Mouse (Mus musculus) heart, postnatal 0 days (tissue): ENCODE results near the gene Fam183b. TPM values are rescaled to one million over a fixed set of nuclear protein-coding genes. Genes with fewer than 3 reads are reported as not detected.

Experiments
- ATAC-seq: fragments of 200-750 bp; cut with Nextera tagmentation; 2 replicates; pipeline ENCODE4 v1.8.0; 2017; ENCODE audit warnings: low read depth, moderate number of reproducible peaks, moderate library complexity; ENCODE audit not compliant: insufficient read depth
- DNase-seq: peaks from one replicate; pipeline ENCODE4 v3.0.0-alpha.2; 2016; ENCODE audit warnings: low spot score
- H3K27ac ChIP-seq: fragments of 300-500 bp; sonication (generic); 2 replicates; pipeline ENCODE4 v1.5.1; 2014; ENCODE audit warnings: low read depth, mild to moderate bottlenecking
- H3K27me3 ChIP-seq: fragments of 300-500 bp; sonication (generic); 2 replicates; pipeline ENCODE4 v1.6.1; 2014; ENCODE audit warnings: low read length, mixed read lengths; ENCODE audit not compliant: control insufficient read depth, insufficient read depth
- H3K36me3 ChIP-seq: fragments of 300-500 bp; sonication (generic); replicated peaks from 2 replicates; pipeline ENCODE4 v1.6.1; 2014; ENCODE audit warnings: low read length, mixed read lengths; ENCODE audit not compliant: control insufficient read depth, insufficient read depth
- H3K4me1 ChIP-seq: fragments of 300-500 bp; sonication (generic); 2 replicates; pipeline ENCODE4 v1.6.1; 2014; ENCODE audit warnings: antibody characterized with exemption; ENCODE audit not compliant: control insufficient read depth, insufficient read depth
- H3K4me2 ChIP-seq: fragments of 300-500 bp; sonication (generic); 2 replicates; pipeline ENCODE4 v1.6.1; 2014; ENCODE audit warnings: low read depth, mild to moderate bottlenecking, low read length, moderate library complexity
- H3K4me3 ChIP-seq: fragments of 300-500 bp; sonication (generic); 2 replicates; pipeline ENCODE4 v1.5.1; 2014; ENCODE audit warnings: low read depth, low read length
- H3K9ac ChIP-seq: fragments of 300-500 bp; sonication (generic); replicated peaks from 2 replicates; pipeline ENCODE4 v1.6.1; 2014; ENCODE audit warnings: low read depth, low read length, mixed read lengths
- H3K9me3 ChIP-seq: fragments of 300-500 bp; sonication (generic); replicated peaks from 2 replicates; pipeline ENCODE4 v1.6.1; 2016; ENCODE audit warnings: low read length; ENCODE audit not compliant: control insufficient read depth
- CTCF ChIP-seq: IDR thresholded peaks from 2 replicates; pipeline ENCODE4 v1.5.1; 2016; ENCODE audit warnings: antibody characterized with exemption, control low read depth, low read depth
- EP300 ChIP-seq: IDR thresholded peaks from 2 replicates; pipeline ENCODE4 v1.6.1; 2016; ENCODE audit warnings: antibody characterized with exemption, low read depth
- WGBS: fragments of 180-500 bp; shearing (Covaris S2); extraction: QIAGEN DNeasy Blood & Tissue Kit; methylation state at CpG from one replicate; pipeline ENCODE4 v1.1.7; 2014; 5-methylcytosine and 5-hydroxymethylcytosine counted together
- polyA plus RNA-seq: library from polyadenylated mRNA; unstranded; fragments of >200 nt; fragmentation: Nextera tagmentation; extraction: Ambion mirVana; gene quantifications from 2 replicates; pipeline ENCODE4 v1.2.1, GENCODE M21; 2015
- total RNA-seq: library from RNA; depleted of rRNA; stranded (reverse); fragments of >200 nt; gene quantifications from 2 replicates; pipeline ENCODE4 v1.2.3, GENCODE M21; 2014; ENCODE audit warnings: low replicate concordance

Fam183b gene
- total and polyA plus RNA-seq, 2 experiments from 2014 or later: 0.87 TPM; not detected in 1

DNA sequence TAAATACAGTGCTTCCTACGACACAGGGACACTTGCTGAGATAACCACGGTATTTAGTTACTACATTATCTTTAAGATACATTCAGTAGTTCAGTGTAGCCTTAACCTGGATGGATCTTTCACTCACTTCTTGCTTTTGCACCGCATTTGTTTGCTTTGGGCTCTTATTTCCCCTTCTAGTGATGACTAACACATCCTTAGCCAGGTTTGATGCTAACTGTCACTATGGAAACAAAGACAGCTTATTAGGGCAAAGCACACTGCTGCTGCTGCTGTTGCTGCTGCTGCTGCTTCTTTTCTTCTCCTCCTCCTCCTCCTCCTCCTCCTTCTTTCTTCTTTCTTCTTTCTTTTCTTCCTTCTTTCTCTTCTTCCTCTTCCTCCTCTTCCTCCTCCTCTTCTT is 12.2 kb downstream of the Fam183b start:
- 17% methylated on average over 3 of the region's 3 CpGs for WGBS
- no peaks in the 10 kb centered on the region for H3K27me3 ChIP-seq
- H3K36me3 ChIP-seq: no peaks in the 10 kb centered on the region
- ATAC-seq (no peak), DNase-seq (no peak)
- TF ChIP-seq CTCF (no peak), EP300 (no peak)
- H3K4me2 ChIP-seq: no peak overlapping the region
- H3K4me1 ChIP-seq: no peaks in the 10 kb centered on the region; the same call in 1 of the 2 replicates
- no peaks in the 10 kb centered on the region for H3K9me3 ChIP-seq
- no peak overlapping the region for H3K4me3 ChIP-seq
- no peak overlapping the region for H3K9ac ChIP-seq
- no peak overlapping the region for H3K27ac ChIP-seq

DNA sequence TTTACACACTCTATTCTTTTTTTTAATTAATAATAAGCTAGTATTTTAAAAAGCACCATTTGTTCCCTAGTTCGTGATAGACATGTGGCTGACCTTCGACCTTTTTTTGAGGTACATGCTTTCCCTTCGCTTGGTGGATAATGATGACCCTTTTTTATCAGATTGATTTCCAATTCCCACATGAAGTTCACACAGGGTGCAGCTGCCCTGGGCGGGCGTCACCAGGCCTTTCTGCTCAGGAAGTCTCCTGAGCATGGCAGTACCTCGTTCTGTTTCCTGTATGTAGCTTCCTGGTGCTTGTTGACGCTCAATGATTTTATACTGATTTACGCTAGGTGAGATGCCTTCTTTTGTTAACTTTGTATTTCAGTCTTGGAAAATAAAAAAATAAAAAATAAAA is 13.4 kb downstream of the Fam183b start:
- Histone ChIP-seq H3K27ac (no peak overlapping the region), H3K9me3 (no peaks in the 10 kb centered on the region), H3K4me3 (no peak overlapping the region), H3K27me3 (no peaks in the 10 kb centered on the region), H3K4me2 (no peak overlapping the region), H3K36me3 (no peaks in the 10 kb centered on the region), H3K9ac (no peak overlapping the region), H3K4me1 (no peaks in the 10 kb centered on the region; the same call in 1 of the 2 replicates)
- DNase-seq (no peak), ATAC-seq (no peak)
- 76% methylated on average over 8 of the region's 8 CpGs for WGBS
- TF ChIP-seq EP300 (no peak), CTCF (no peak)

DNA sequence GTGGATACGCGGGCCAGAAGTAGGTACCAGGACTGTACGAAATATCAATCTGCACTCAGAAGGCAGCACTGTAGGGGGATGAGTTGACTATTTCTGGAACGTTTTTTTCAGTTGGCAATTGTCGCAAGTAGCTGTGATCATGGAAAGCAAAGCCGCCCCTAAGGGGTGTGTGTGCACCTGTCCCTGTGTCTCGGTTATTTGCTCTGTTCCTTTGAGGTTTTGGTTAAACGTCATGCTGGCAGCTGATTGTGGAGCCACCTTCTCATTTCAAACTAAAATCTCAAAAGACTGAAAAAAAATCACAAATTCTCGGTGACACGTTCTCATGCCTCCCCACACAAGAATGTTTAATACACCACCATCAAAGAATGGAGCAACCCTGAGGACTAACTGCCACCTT is 14.1 kb downstream of the Fam183b start:
- WGBS: 82% methylated on average over 10 of the region's 10 CpGs
- ATAC-seq (no peak), DNase-seq (no peak)
- Histone ChIP-seq H3K36me3 (no peaks in the 10 kb centered on the region), H3K27ac (no peak overlapping the region), H3K4me2 (no peak overlapping the region), H3K4me1 (peaks cover 4% of the 10 kb centered on the region), H3K27me3 (no peaks in the 10 kb centered on the region), H3K9ac (no peak overlapping the region), H3K4me3 (no peak overlapping the region), H3K9me3 (no peaks in the 10 kb centered on the region)
- no peak for TF ChIP-seq CTCF
- no peak for TF ChIP-seq EP300

DNA sequence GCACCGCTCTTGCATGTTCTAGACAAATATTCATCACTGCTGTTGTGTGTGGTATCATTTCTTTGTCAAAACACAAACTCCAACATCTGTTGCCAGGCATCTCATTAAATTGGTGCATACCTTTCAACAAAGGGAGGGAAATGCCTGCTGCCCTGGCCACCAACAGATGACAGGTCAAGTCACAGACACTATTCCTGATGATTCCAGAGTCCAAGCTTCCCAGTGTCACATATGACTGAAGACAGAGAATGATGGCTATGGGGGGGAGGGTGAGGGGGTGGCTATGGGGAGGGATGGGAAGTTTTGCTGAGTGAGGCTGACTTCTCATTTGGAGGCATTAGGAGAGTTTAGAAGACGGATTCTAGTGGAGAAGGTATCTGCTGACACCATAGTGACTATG is 17.6 kb downstream of the Fam183b start:
- peak; percentile 39 for DNase-seq
- TF ChIP-seq EP300 (no peak), CTCF (no peak)
- no peak overlapping the region for H3K27ac ChIP-seq
- no peaks in the 10 kb centered on the region for H3K27me3 ChIP-seq
- H3K9me3 ChIP-seq: no peaks in the 10 kb centered on the region
- WGBS: 41% methylated on average over 2 of the region's 2 CpGs
- H3K36me3 ChIP-seq: no peaks in the 10 kb centered on the region
- no peak overlapping the region for H3K4me3 ChIP-seq
- H3K4me1 ChIP-seq: peaks cover 9% of the 10 kb centered on the region
- H3K9ac ChIP-seq: no peak overlapping the region
- H3K4me2 ChIP-seq: no peak overlapping the region
- peak; percentile 53 for ATAC-seq

DNA sequence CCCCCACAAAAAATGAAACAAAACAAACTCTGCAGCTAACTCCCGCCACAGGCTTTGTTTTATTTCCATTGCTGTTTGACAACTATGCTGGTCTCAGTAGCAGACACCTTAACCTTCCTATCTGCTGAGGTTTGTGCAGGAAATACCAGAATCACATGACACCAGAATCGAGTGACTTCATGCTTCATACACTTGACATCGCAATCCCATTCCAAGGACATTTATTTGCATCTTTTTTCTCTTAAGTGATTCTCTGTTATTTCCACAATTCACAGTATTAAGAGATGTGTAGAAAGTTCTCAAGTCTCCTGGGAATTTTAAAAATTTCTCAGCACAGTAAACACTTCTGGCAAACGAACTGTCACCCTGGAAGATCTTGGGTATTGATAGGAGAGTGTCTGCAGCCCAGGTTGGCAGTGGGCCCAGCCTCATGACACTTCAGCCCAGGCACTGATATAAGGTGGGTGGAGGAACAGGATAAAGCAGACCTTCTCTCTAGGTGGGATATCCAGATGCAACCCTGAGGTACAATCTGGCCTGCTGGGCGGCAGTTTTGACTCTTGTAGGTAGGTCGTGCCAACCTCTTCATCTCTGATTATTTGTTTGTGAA is 19.2 kb downstream of the Fam183b start, which contains the start of gene Olfr314:
Gene Olfr314, plus strand, starts transcription at position 473 of the 610 bp plus-strand sequence.
- TF ChIP-seq CTCF (no peak), EP300 (no peak)
- Histone ChIP-seq H3K9me3 (no peaks in the 10 kb centered on the region), H3K27me3 (no peaks in the 10 kb centered on the region), H3K4me2 (no peak within 1 kb of the TSS), H3K27ac (no peak within 1 kb of the TSS), H3K4me3 (no peak within 1 kb of the TSS), H3K4me1 (peaks cover 9% of the 10 kb centered on the region), H3K36me3 (no peaks in the 10 kb centered on the region), H3K9ac (no peak within 1 kb of the TSS)
- ATAC-seq (no peak), DNase-seq (no peak)
- 42% methylated on average over 6 of the region's 6 CpGs for WGBS

DNA sequence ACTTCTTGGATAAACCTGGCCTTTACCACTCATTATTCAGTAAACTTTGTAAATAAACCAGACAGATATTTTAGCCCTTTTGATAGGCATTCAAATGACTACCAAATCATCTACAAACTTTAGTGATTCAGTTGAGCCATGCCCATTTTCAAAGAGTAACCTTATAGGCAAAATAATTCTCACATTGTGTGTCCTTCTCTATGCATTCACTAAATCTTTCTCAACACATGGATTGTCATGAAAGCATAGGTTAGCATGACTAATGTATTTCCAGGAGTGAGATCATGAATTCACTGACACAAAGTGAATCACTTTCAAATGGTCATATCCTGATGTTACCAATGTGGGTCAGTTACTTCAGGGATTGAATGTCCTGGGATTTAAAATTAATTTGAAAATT is 28.9 kb downstream of the Fam183b start, which contains the start of gene Olfr315:
Gene Olfr315, plus strand, starts transcription at position 301 of the 400 bp plus-strand sequence.
- Histone ChIP-seq H3K27ac (no peak within 1 kb of the TSS), H3K27me3 (no peaks in the 10 kb centered on the region), H3K4me3 (no peak within 1 kb of the TSS), H3K4me1 (no peaks in the 10 kb centered on the region), H3K4me2 (no peak within 1 kb of the TSS), H3K36me3 (no peaks in the 10 kb centered on the region), H3K9ac (no peak within 1 kb of the TSS), H3K9me3 (no peaks in the 10 kb centered on the region)
- DNase-seq (no peak), ATAC-seq (no peak)
- TF ChIP-seq CTCF (no peak), EP300 (no peak)
